Mouse (Mus musculus): Measurements from ENCODE around the gene Psmc3ip. TPM values are rescaled to one million over a fixed set of nuclear protein-coding genes. Genes with fewer than 3 reads are reported as not detected.
A peak's percentile ranks its signal among the peaks of the same experiment; 100 is the strongest.

Psmc3ip gene
- total RNA-seq, 1 experiment from 2014 or later = 60.5 TPM

GRCm38 (mm10) chr11:101084811-101085210 is 10.4 kb downstream of the Psmc3ip start:
- no peak for ATAC-seq (replicated peaks in 1 of 2; ENCODE audit: insufficient read depth in 1 of 2, low FRiP score in 2 of 2, low TSS enrichment in 1 of 2, low read depth in 1 of 2, poor library complexity in 2 of 2, severe bottlenecking in 2 of 2)

DNA sequence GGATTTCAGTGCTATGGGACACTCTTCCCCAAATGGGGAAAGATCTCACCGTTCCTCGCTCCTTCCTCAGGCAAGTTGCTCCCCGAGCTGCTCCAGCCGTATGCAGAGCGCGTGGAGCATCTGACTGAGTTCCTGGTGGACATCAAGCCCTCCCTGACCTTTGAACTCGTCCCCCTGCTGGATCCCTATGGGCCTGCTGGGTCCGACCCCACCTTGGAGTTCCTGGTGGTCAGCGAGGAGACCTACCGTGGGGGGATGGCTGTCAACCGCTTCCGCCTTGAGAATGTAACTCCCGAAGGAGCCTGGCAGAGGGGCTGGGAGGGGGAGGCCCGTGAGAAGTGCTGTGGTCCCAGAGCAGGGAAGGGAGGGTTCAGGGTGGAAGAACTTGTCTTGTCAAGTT is 11.0 kb downstream of the Psmc3ip start:
- ATAC-seq (replicated peaks in 1 of 2; ENCODE audit: insufficient read depth in 1 of 2, low FRiP score in 2 of 2, low TSS enrichment in 1 of 2, low read depth in 1 of 2, poor library complexity in 2 of 2, severe bottlenecking in 2 of 2) = no peak

GRCm38 (mm10) chr11:101083083-101083697 is 12.0 kb downstream of the Psmc3ip start:
- no peak for ATAC-seq (replicated peaks in 1 of 2; ENCODE audit: insufficient read depth in 1 of 2, low FRiP score in 2 of 2, low TSS enrichment in 1 of 2, low read depth in 1 of 2, poor library complexity in 2 of 2, severe bottlenecking in 2 of 2)

DNA sequence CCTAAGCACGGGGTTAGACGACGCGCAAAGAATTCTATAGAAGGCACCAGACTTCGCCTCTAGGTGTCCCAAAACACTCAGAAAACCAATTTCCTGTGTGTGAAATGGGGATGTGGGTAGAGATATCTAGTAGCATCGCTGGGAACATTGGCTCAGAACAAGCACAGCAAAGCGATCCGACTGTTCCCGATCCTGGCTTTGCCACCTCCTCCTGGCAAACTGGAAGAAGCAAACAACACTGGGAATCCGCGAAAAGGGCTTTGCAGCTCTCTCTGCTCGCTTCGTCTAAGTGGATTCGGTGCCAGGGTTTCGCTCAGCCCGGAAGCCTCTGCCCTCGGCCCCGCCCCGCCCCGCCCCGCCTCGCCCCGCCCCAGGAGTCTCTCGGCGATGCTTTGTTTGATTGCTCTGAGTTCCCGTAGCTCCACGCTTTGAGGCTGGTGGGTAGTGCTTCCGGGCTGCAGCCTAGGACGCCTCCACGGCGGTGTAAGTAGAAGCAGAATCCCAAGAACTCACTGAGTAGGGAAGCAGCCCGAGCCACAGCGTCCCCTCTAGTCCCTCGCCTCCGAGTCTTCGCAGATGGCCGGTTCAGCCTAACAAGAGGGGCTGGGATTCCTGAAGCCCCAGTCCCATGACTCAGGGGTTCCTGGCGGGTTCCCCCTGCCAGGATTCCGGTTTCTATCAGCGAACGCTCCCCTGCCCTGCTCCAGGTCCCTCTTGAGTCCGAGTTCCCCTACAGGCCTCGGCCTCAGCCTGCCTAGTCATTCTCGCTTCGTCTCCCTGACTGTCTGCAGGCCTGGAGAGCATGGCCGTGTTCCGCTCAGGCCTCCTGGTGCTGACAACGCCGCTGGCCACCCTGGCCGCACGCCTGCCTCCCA is 12.8 kb downstream of the Psmc3ip start, which contains the start of gene Coasy:
TSS of gene Coasy (plus strand) at position 358 of the 875 bp plus-strand sequence.
- peak; percentile 61 to 70 for ATAC-seq (replicated peaks in 1 of 2; ENCODE audit: insufficient read depth in 1 of 2, low FRiP score in 2 of 2, low TSS enrichment in 1 of 2, low read depth in 1 of 2, poor library complexity in 2 of 2, severe bottlenecking in 2 of 2)

DNA sequence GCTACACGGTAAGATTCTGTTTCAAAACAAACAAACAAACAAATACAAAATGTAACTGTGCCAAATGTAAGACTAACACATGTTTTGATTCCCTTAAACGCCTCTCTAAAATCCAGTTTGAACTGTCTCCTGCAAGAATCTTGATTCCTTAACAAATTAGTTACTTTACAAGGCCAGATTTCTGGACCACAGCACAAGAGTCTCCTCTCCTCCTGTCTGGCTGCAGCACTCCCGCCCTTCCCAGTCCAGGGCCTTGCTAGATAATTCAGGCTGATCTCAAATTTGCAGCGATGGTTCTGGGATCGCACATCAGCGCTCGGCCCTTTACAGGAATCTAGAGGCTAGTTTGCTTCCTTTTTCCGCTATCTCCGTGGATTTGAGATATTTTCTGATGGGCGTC is 13.6 kb downstream of the Psmc3ip start:
- no peak for ATAC-seq (replicated peaks in 1 of 2; ENCODE audit: insufficient read depth in 1 of 2, low FRiP score in 2 of 2, low TSS enrichment in 1 of 2, low read depth in 1 of 2, poor library complexity in 2 of 2, severe bottlenecking in 2 of 2)

DNA sequence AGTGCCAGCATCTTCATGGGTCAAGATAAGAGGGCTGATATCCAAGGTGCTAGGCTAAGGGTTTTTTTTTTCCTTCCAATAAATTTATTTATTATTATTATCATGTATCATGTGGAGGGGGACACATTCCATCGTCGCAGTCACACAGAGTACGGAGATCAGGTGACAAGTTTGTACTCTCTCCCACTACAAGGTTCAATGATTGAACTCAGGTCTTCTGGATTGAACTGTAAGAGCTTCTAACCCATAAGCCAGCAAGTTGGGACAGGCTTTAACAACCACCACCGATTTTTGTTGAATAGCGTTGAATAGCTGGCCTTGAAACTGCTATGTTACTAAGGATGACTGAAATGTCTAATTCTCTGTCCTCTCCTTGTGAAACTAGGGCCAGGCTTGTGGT is 14.8 kb downstream of the Psmc3ip start:
- no peak for ATAC-seq (replicated peaks in 1 of 2; ENCODE audit: insufficient read depth in 1 of 2, low FRiP score in 2 of 2, low TSS enrichment in 1 of 2, low read depth in 1 of 2, poor library complexity in 2 of 2, severe bottlenecking in 2 of 2)

- ATAC-seq (replicated peaks in 1 of 2; ENCODE audit: insufficient read depth in 1 of 2, low FRiP score in 2 of 2, low TSS enrichment in 1 of 2, low read depth in 1 of 2, poor library complexity in 2 of 2, severe bottlenecking in 2 of 2) = peak; percentile 1 to 6; a peak in 1 of 4 replicates
These were observed 15.5 kb downstream of the Psmc3ip start for GRCm38 (mm10) chr11:101079746-101080145.

DNA sequence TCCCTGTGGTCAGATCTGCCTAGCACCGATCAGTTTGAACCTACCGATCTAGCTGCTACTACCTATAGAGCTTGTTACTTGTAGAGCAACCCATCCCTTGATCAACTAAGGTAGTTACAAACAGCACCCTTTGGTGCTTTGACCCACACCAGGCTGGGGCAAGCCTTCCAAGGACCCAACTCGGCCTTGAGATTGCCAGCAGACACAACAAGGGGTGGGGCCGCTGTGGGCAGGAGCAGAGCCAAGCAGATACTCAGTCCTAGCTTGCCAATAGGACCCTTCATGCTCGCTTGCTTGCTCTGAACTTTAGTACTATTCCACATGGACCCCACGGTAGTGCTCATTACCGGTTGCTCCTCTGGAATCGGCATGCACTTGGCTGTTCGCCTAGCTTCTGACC is 17.1 kb downstream of the Psmc3ip start, which contains the start of gene Hsd17b1:
TSS of gene Hsd17b1 (plus strand) at position 291 of the 400 bp plus-strand sequence.
- no peak for ATAC-seq (replicated peaks in 1 of 2; ENCODE audit: insufficient read depth in 1 of 2, low FRiP score in 2 of 2, low TSS enrichment in 1 of 2, low read depth in 1 of 2, poor library complexity in 2 of 2, severe bottlenecking in 2 of 2)

DNA sequence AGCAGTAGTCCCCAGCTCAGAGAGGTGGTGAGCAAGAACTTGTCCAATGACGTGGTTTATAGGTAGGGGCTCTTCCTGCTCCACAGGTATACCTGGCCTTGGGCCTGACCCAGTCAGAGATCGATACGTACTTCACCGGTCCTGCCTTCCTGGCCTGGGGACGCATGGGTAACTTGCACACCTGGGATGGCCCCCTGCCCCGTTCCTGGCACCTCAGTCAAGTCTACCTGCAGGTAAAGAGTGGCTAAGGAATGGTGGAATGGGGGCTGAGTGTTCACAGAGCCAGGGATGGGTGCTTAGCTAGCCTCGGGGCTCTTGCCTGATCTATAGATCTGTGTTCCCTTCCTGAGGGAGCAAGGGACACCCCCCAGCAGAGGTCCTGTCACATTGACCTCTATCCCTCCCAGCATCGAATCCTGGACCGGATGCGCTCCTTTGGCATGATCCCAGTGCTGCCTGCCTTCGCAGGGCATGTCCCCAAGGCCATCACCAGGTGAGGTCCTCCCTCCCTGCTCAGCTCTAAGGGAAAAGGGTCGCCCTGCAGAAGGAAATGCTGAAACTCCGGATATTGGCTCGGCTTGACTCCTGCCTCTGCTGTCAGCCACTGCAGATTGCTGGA is 23.3 kb downstream of the Psmc3ip start:
- no peak for ATAC-seq (replicated peaks in 1 of 2; ENCODE audit: insufficient read depth in 1 of 2, low FRiP score in 2 of 2, low TSS enrichment in 1 of 2, low read depth in 1 of 2, poor library complexity in 2 of 2, severe bottlenecking in 2 of 2)

- ATAC-seq (replicated peaks in 1 of 2; ENCODE audit: insufficient read depth in 1 of 2, low FRiP score in 2 of 2, low TSS enrichment in 1 of 2, low read depth in 1 of 2, poor library complexity in 2 of 2, severe bottlenecking in 2 of 2) = no peak
These were observed 24.2 kb downstream of the Psmc3ip start for GRCm38 (mm10) chr11:101070987-101071386.

GRCm38 (mm10) chr11:101070189-101070527 is 25.1 kb downstream of the Psmc3ip start:
- peak in 1 of 2 experiments; percentile 8; a peak in 1 of 4 replicates for ATAC-seq (replicated peaks in 1 of 2; ENCODE audit: insufficient read depth in 1 of 2, low FRiP score in 2 of 2, low TSS enrichment in 1 of 2, low read depth in 1 of 2, poor library complexity in 2 of 2, severe bottlenecking in 2 of 2)

- peak; percentile 79 to 85 for ATAC-seq (replicated peaks in 1 of 2; ENCODE audit: insufficient read depth in 1 of 2, low FRiP score in 2 of 2, low TSS enrichment in 1 of 2, low read depth in 1 of 2, poor library complexity in 2 of 2, severe bottlenecking in 2 of 2)
These were observed 25.6 kb downstream of the Psmc3ip start, which contains the start of gene Naglu for GRCm38 (mm10) chr11:101069391-101070188. Naglu (plus strand) TSS chr11:101070012.

DNA sequence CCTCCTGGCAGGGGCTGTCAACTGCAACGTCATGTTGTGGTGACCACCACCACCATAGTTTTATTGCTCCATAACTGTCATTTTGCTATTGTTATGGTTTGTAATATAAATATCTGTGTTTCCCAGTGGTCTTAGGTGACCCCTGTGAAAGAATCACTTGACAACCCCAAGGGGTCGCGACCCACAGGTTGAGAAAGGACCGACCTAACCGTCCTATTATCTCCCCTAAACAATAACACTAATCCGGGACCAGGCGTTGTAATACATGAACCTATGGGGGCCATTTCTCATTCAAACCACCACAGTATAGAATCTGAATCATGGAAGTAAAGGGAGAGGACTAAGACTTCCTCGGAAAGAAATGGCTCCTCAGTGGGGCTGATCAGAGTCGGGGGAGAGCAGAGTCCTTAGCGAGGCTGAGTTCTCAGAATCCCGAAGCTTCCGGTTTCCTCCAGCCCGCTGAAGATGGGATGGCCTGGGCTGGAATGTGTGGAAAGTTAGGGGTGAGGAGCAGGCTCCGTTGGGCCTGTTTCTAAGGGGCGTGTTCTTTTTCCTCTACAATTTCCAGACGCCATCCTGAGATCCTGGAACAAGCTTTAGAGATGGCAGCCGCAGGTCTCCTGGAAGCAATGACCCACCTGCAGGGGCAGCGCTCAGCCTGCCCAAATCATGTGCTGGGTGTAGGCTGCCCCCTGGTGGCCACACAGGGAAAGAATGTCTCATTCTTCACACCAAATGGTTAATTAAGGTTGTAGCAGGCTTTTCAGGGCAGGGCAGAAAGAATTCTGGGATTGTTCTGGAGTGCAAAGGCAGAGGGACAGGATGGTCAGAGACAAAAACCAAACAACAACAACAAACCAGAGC is 28.5 kb downstream of the Psmc3ip start:
- ATAC-seq (replicated peaks in 1 of 2; ENCODE audit: insufficient read depth in 1 of 2, low FRiP score in 2 of 2, low TSS enrichment in 1 of 2, low read depth in 1 of 2, poor library complexity in 2 of 2, severe bottlenecking in 2 of 2) = peak; percentile 25 to 38; a peak in 1 of 4 replicates

DNA sequence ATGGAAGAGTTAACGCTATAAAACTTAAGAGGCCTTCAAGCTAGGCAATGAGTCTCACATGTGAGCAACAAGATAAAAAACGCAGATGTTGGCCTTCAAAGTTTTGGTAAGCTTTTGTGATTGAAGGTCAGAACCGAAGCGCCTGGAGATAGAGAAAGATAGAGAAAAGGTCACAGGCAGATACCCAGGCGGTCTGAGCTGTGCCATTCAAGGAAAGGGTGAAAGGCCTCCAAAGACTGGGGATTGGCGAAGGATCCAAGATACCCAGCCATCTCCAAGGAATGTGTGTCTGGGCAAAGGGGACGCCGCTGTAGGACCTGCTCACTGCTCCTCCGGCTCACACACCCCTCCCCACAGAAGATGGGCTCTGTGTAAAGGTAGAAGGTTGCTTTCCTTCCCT is 30.2 kb downstream of the Psmc3ip start:
- ATAC-seq (replicated peaks in 1 of 2; ENCODE audit: insufficient read depth in 1 of 2, low FRiP score in 2 of 2, low TSS enrichment in 1 of 2, low read depth in 1 of 2, poor library complexity in 2 of 2, severe bottlenecking in 2 of 2) = no peak

GRCm38 (mm10) chr11:101064462-101064861 is 30.8 kb downstream of the Psmc3ip start:
- no peak for ATAC-seq (replicated peaks in 1 of 2; ENCODE audit: insufficient read depth in 1 of 2, low FRiP score in 2 of 2, low TSS enrichment in 1 of 2, low read depth in 1 of 2, poor library complexity in 2 of 2, severe bottlenecking in 2 of 2)

GRCm38 (mm10) chr11:101063676-101064327 is 31.4 kb downstream of the Psmc3ip start:
- ATAC-seq (replicated peaks in 1 of 2; ENCODE audit: insufficient read depth in 1 of 2, low FRiP score in 2 of 2, low TSS enrichment in 1 of 2, low read depth in 1 of 2, poor library complexity in 2 of 2, severe bottlenecking in 2 of 2) = peak; percentile 91 to 93

Measured in hematopoietic stem cell, adult 5-6 weeks (primary cell).